Mouse (Mus musculus) liver, adult 2 months (tissue): ENCODE measurements around the gene Pbsn. TPM values are rescaled to one million over a fixed set of nuclear protein-coding genes. Genes with fewer than 3 reads are reported as not detected.

Experiments
- DNase-seq: peaks from one replicate; pipeline ENCODE4 v3.0.0-alpha.2; 2011; ENCODE audit warnings: low read depth, low spot score; ENCODE audit errors: extremely low read depth
- H3K27ac ChIP-seq: fragments of 200-500 bp; replicated peaks from 2 replicates; pipeline ENCODE4 v1.5.1; 2012; ENCODE audit warnings: low read depth, mild to moderate bottlenecking, control low read depth, inconsistent platforms, low read length; ENCODE audit not compliant: insufficient read depth
- H3K27me3 ChIP-seq: fragments of 200-500 bp; 2 replicates; pipeline ENCODE4 v1.6.1; 2012; ENCODE audit warnings: mild to moderate bottlenecking, moderate library complexity, low read length, inconsistent platforms; ENCODE audit not compliant: control insufficient read depth, insufficient read depth
- H3K36me3 ChIP-seq: fragments of 200-500 bp; 2 replicates; pipeline ENCODE4 v1.6.1; 2012; ENCODE audit warnings: low read length, inconsistent platforms; ENCODE audit not compliant: control insufficient read depth, insufficient read depth
- H3K4me1 ChIP-seq: fragments of 200-500 bp; 2 replicates; pipeline ENCODE4 v1.6.1; 2011; ENCODE audit warnings: low read length; ENCODE audit not compliant: control insufficient read depth, insufficient read depth
- H3K4me3 ChIP-seq: fragments of 200-500 bp; 2 replicates; pipeline ENCODE4 v1.5.1; 2011; ENCODE audit warnings: low read depth, mild to moderate bottlenecking, control low read depth, low read length, moderate library complexity; ENCODE audit not compliant: insufficient read depth
- H3K79me2 ChIP-seq: fragments of 200-500 bp; 2 replicates; pipeline ENCODE4 v1.6.1; 2012; ENCODE audit warnings: inconsistent platforms, mild to moderate bottlenecking, low read length, moderate library complexity; ENCODE audit not compliant: control insufficient read depth, insufficient read depth
- H3K9ac ChIP-seq: fragments of 200-500 bp; 2 replicates; pipeline ENCODE4 v1.6.1; 2012; ENCODE audit warnings: low read depth, mild to moderate bottlenecking, control low read depth, inconsistent platforms, low read length
- CTCF ChIP-seq: fragments of 200-500 bp; IDR thresholded peaks from 2 replicates; pipeline ENCODE4 v1.5.1; 2011; ENCODE audit warnings: low read depth, low read length, control low read depth
- POLR2A ChIP-seq: fragments of 200-500 bp; IDR thresholded peaks from 2 replicates; pipeline ENCODE4 v1.6.1; 2011; ENCODE audit warnings: low read length, control low read depth; ENCODE audit not compliant: insufficient read depth; ENCODE audit errors: extremely low read depth
- WGBS: fragments of 180-500 bp; shearing (Covaris S2); methylation state at CpG from one replicate; pipeline ENCODE4 v1.1.7; 2018; 5-methylcytosine and 5-hydroxymethylcytosine counted together
- polyA plus RNA-seq: library from polyadenylated mRNA; depleted of rRNA; stranded (reverse); fragments of >200 nt; gene quantifications from 2 replicates; pipeline ENCODE4 v1.2.3, GENCODE M21; 2012
- total RNA-seq: library from RNA; depleted of rRNA; stranded (reverse); fragments of >200 nt; gene quantifications from 2 replicates; pipeline ENCODE4 v1.2.3, GENCODE M21; 2014

Gene Pbsn
- total and polyA plus RNA-seq, 2 experiments: not detected

- DNase-seq: no peak
- no peak overlapping the region for H3K27ac ChIP-seq
- H3K9ac ChIP-seq: no peak overlapping the region
- no peaks in the 10 kb centered on the region for H3K36me3 ChIP-seq
- H3K79me2 ChIP-seq: no peaks in the 10 kb centered on the region
- no peak overlapping the region for H3K4me3 ChIP-seq
- WGBS: 79% methylated on average over 2 of the region's 2 CpGs
- no peaks in the 10 kb centered on the region for H3K4me1 ChIP-seq
- TF ChIP-seq CTCF (no peak), POLR2A (no peak)
- H3K27me3 ChIP-seq: no peaks in the 10 kb centered on the region
Measured at GRCm38 (mm10) chrX:77802293-77802692, 51.1 kb downstream of the Pbsn start.

GRCm38 (mm10) chrX:77801543-77801942, 51.9 kb downstream of the Pbsn start:
- TF ChIP-seq POLR2A (no peak), CTCF (no peak)
- DNase-seq: no peak

GRCm38 (mm10) chrX:77799554-77799953, 53.9 kb downstream of the Pbsn start:
- TF ChIP-seq POLR2A: no peak
- TF ChIP-seq CTCF: no peak
- no peaks in the 10 kb centered on the region for H3K79me2 ChIP-seq
- H3K9ac ChIP-seq: no peak overlapping the region
- H3K4me3 ChIP-seq: no peak overlapping the region
- H3K36me3 ChIP-seq: no peaks in the 10 kb centered on the region
- 83% methylated on average over 3 of the region's 3 CpGs for WGBS
- H3K4me1 ChIP-seq: 0 out of 2 replicates have a peak, but pooled peaks cover 3% of the 10 kb centered on the region
- no peak for DNase-seq
- H3K27me3 ChIP-seq: no peaks in the 10 kb centered on the region
- H3K27ac ChIP-seq: no peak overlapping the region

More at GRCm38 (mm10) chrX:77801543-77801942, 51.9 kb downstream of the Pbsn start:
- H3K4me3 ChIP-seq: no peak overlapping the region
- H3K27me3 ChIP-seq: no peaks in the 10 kb centered on the region
- H3K36me3 ChIP-seq: no peaks in the 10 kb centered on the region
- H3K79me2 ChIP-seq: no peaks in the 10 kb centered on the region
- 71% methylated on average over 1 of the region's 1 CpGs for WGBS
- no peak overlapping the region for H3K9ac ChIP-seq
- no peak overlapping the region for H3K27ac ChIP-seq
- 0 out of 2 replicates have a peak, but pooled peaks cover under 1% of the 10 kb centered on the region for H3K4me1 ChIP-seq

- H3K79me2 ChIP-seq: no peaks in the 10 kb centered on the region
- H3K27me3 ChIP-seq: no peaks in the 10 kb centered on the region
- TF ChIP-seq POLR2A (no peak), CTCF (no peak)
- H3K4me1 ChIP-seq: 0 out of 2 replicates have a peak, but pooled peaks cover 3% of the 10 kb centered on the region
- no peak overlapping the region for H3K9ac ChIP-seq
- no peak for DNase-seq
- H3K36me3 ChIP-seq: no peaks in the 10 kb centered on the region
- H3K27ac ChIP-seq: no peak overlapping the region
- H3K4me3 ChIP-seq: no peak overlapping the region
Measured at GRCm38 (mm10) chrX:77797801-77798200, 55.6 kb downstream of the Pbsn start.

GRCm38 (mm10) chrX:77796916-77797315, 56.5 kb downstream of the Pbsn start:
- no peak overlapping the region for H3K27ac ChIP-seq
- TF ChIP-seq POLR2A: no peak
- no peak for TF ChIP-seq CTCF
- 0 out of 2 replicates have a peak, but pooled peaks cover 3% of the 10 kb centered on the region for H3K4me1 ChIP-seq
- 86% methylated on average over 1 of the region's 1 CpGs for WGBS
- H3K79me2 ChIP-seq: no peaks in the 10 kb centered on the region
- H3K9ac ChIP-seq: no peak overlapping the region
- H3K27me3 ChIP-seq: no peaks in the 10 kb centered on the region
- no peak for DNase-seq
- H3K4me3 ChIP-seq: no peak overlapping the region
- no peaks in the 10 kb centered on the region for H3K36me3 ChIP-seq

- TF ChIP-seq POLR2A: no peak
- TF ChIP-seq CTCF: no peak
- 10% methylated on average over 18 of the region's 19 CpGs for WGBS
- DNase-seq: peak; percentile 39
- Histone ChIP-seq H3K27me3 (no peaks in the 10 kb centered on the region), H3K79me2 (no peaks in the 10 kb centered on the region), H3K4me1 (0 out of 2 replicates have a peak, but pooled peaks cover 3% of the 10 kb centered on the region), H3K36me3 (no peaks in the 10 kb centered on the region), H3K9ac (peak within 1 kb of the TSS; percentile 63), H3K4me3 (peak within 1 kb of the TSS; percentile 77), H3K27ac (peak within 1 kb of the TSS; percentile 17)
Measured at GRCm38 (mm10) chrX:77796238-77796835, 57.1 kb downstream of the Pbsn start, which contains the start of gene Prkx. TSS of gene Prkx (minus strand) at chrX:77796278.
